Mouse (Mus musculus) embryo, embryonic 11.5 days (tissue): ENCODE results near the gene Hist1h3e.
"Not testable (repeated sequence)": the region's sequence is repeated elsewhere in the genome, so short reads cannot be mapped to it uniquely, and the experiment has no call there.

Experiments used
- DNase-seq: peaks from one replicate; pipeline ENCODE4 v3.0.0-alpha.2; 2012; ENCODE audit warnings: low read depth, low spot score

Hist1h3e gene

GRCm38 (mm10) chr13:23582219-23583056 lies 20.3 kb upstream of the Hist1h3e start:
- DNase-seq: no peak

- peak; percentile 95 for DNase-seq
Measured at GRCm38 (mm10) chr13:23581408-23582218, 19.4 kb upstream of the Hist1h3e start, which contains the start of gene Hist1h4d. Gene Hist1h4d, plus strand, starts transcription at chr13:23581598.

- no peak for DNase-seq
Measured at GRCm38 (mm10) chr13:23577835-23578234, 15.7 kb upstream of the Hist1h3e start.

- DNase-seq: no peak
Measured at GRCm38 (mm10) chr13:23576906-23577639, 14.9 kb upstream of the Hist1h3e start.

GRCm38 (mm10) chr13:23576351-23576881 lies 14.2 kb upstream of the Hist1h3e start:
- no peak for DNase-seq

- not testable (repeated sequence) for DNase-seq
Measured at GRCm38 (mm10) chr13:23575864-23576313, 13.7 kb upstream of the Hist1h3e start.

- no peak for DNase-seq
Measured at GRCm38 (mm10) chr13:23575271-23575851, 13.2 kb upstream of the Hist1h3e start, which contains the start of gene Hist1h3d. Gene Hist1h3d, plus strand, starts transcription at chr13:23575763.

- not testable (repeated sequence) for DNase-seq
Measured at GRCm38 (mm10) chr13:23574546-23575170, 12.5 kb upstream of the Hist1h3e start.

- peak; percentile 91 for DNase-seq
Measured at GRCm38 (mm10) chr13:23573898-23574524, 11.8 kb upstream of the Hist1h3e start, which contains the start of the genes Hist1h2bf and Hist1h2ad. Gene Hist1h2bf, minus strand, starts transcription at chr13:23574196. Gene Hist1h2ad, plus strand, starts transcription at chr13:23574381.

- not testable (repeated sequence) for DNase-seq
Measured at GRCm38 (mm10) chr13:23573034-23573897, 11.1 kb upstream of the Hist1h3e start.

- DNase-seq: no peak
Measured at GRCm38 (mm10) chr13:23572218-23573033, 10.3 kb upstream of the Hist1h3e start.

- not testable (repeated sequence) for DNase-seq
Measured at GRCm38 (mm10) chr13:23571504-23572217, 9.5 kb upstream of the Hist1h3e start.

- DNase-seq: no peak
Measured at GRCm38 (mm10) chr13:23571022-23571503, 8.9 kb upstream of the Hist1h3e start, which contains the start of the genes Hist1h2ae and Hist1h2bg. Gene Hist1h2ae, minus strand, starts transcription at chr13:23571220. Gene Hist1h2bg, plus strand, starts transcription at chr13:23571396.

- DNase-seq: not testable (repeated sequence)
Measured at GRCm38 (mm10) chr13:23570261-23571021, 8.3 kb upstream of the Hist1h3e start.

- DNase-seq: no peak
Measured at GRCm38 (mm10) chr13:23564482-23564881, 2.3 kb upstream of the Hist1h3e start.
